Mouse (Mus musculus): ENCODE results near the gene Ncapd3.

GRCm38 (mm10) chr9:27110681-27111080 lies 80.7 kb downstream of the Ncapd3 start:
- no peak for TF ChIP-seq CTCF (IDR thresholded peaks at IDR 0.05; ENCODE audit: low read depth)
- no peak for TF ChIP-seq EP300 (IDR thresholded peaks at IDR 0.05; ENCODE audit: low read depth)

Data from liver, embryonic 14.5 days (tissue).